Mouse (Mus musculus) layer of hippocampus, adult 9-11 months (tissue): Measurements from ENCODE around the gene Bbx.

Experiments
- DNase-seq: peaks from one replicate; pipeline ENCODE4 v3.0.0; 2022

The Bbx gene

GRCm38 (mm10) chr16:50395928-50396612 is 36.1 kb downstream of the Bbx start:
- no peak for DNase-seq

- no peak for DNase-seq
Measured at GRCm38 (mm10) chr16:50388499-50388898, 43.7 kb downstream of the Bbx start.

GRCm38 (mm10) chr16:50383541-50383940 is 48.6 kb downstream of the Bbx start:
- DNase-seq = no peak

GRCm38 (mm10) chr16:50381351-50381746 is 50.8 kb downstream of the Bbx start:
- DNase-seq = peak; percentile 37

GRCm38 (mm10) chr16:50380682-50381350 is 51.4 kb downstream of the Bbx start:
- DNase-seq = peak; percentile 80

GRCm38 (mm10) chr16:50380232-50380631 is 52.0 kb downstream of the Bbx start:
- no peak for DNase-seq

- DNase-seq = no peak
Measured at GRCm38 (mm10) chr16:50374611-50375010, 57.6 kb downstream of the Bbx start.

GRCm38 (mm10) chr16:50373685-50374084 is 58.5 kb downstream of the Bbx start:
- DNase-seq = no peak

- DNase-seq = no peak
Measured at GRCm38 (mm10) chr16:50372543-50372942, 59.6 kb downstream of the Bbx start.

GRCm38 (mm10) chr16:50371460-50371859 is 60.7 kb downstream of the Bbx start:
- no peak for DNase-seq

- no peak for DNase-seq
Measured at GRCm38 (mm10) chr16:50370423-50370822, 61.8 kb downstream of the Bbx start.

GRCm38 (mm10) chr16:50366556-50366955 is 65.6 kb downstream of the Bbx start:
- DNase-seq = no peak

GRCm38 (mm10) chr16:50364189-50365059 is 67.8 kb downstream of the Bbx start:
- DNase-seq = peak; percentile 34

GRCm38 (mm10) chr16:50363443-50364188 is 68.6 kb downstream of the Bbx start:
- no peak for DNase-seq

- DNase-seq = no peak
Measured at GRCm38 (mm10) chr16:50360631-50361030, 71.6 kb downstream of the Bbx start.

GRCm38 (mm10) chr16:50329684-50330083 is 102.5 kb downstream of the Bbx start:
- no peak for DNase-seq

- no peak for DNase-seq
Measured at GRCm38 (mm10) chr16:50324746-50325145, 107.4 kb downstream of the Bbx start.

GRCm38 (mm10) chr16:50324292-50324691 is 107.9 kb downstream of the Bbx start:
- no peak for DNase-seq

- no peak for DNase-seq
Measured at GRCm38 (mm10) chr16:50321368-50321767, 110.8 kb downstream of the Bbx start.

- no peak for DNase-seq
Measured at GRCm38 (mm10) chr16:50318255-50318654, 113.9 kb downstream of the Bbx start.

GRCm38 (mm10) chr16:50315349-50315969 is 116.7 kb downstream of the Bbx start:
- DNase-seq = no peak

- DNase-seq = no peak
Measured at GRCm38 (mm10) chr16:50311588-50311987, 120.6 kb downstream of the Bbx start.
